Mouse (Mus musculus) liver, embryonic 11.5 days (tissue): ENCODE measurements around the gene Aldh3a2. TPM values are rescaled to one million over a fixed set of nuclear protein-coding genes. Genes with fewer than 3 reads are reported as not detected.
"Not testable (repeated sequence)": the region's sequence is repeated elsewhere in the genome, so short reads cannot be mapped to it uniquely, and the experiment has no call there.

Experiments used
- ATAC-seq: fragments of 200-750 bp; cut with Nextera tagmentation; replicated peaks from 2 replicates; pipeline ENCODE4 v1.8.0; 2017; ENCODE audit warnings: moderate number of reproducible peaks, mild to moderate bottlenecking, moderate TSS enrichment, moderate library complexity; ENCODE audit not compliant: low FRiP score
- DNase-seq: peaks from one replicate; pipeline ENCODE4 v3.0.0-alpha.2; 2017; ENCODE audit warnings: low spot score
- H3K27ac ChIP-seq: fragments of 300-500 bp; sonication (generic); 2 replicates; pipeline ENCODE4 v1.5.1; 2014; ENCODE audit warnings: mild to moderate bottlenecking, low read depth, low read length, control low read depth
- H3K27me3 ChIP-seq: fragments of 300-500 bp; sonication (generic); replicated peaks from 2 replicates; pipeline ENCODE4 v1.6.1; 2014; ENCODE audit warnings: low read length, mixed read lengths; ENCODE audit not compliant: control insufficient read depth, insufficient read depth
- H3K36me3 ChIP-seq: fragments of 300-500 bp; sonication (generic); 2 replicates; pipeline ENCODE4 v1.6.1; 2014; ENCODE audit warnings: mild to moderate bottlenecking, low read length, moderate library complexity, mixed read lengths; ENCODE audit not compliant: control insufficient read depth, insufficient read depth
- H3K4me1 ChIP-seq: fragments of 300-500 bp; sonication (generic); replicated peaks from 2 replicates; pipeline ENCODE4 v1.6.1; 2014; ENCODE audit warnings: low read length, mixed read lengths; ENCODE audit not compliant: control insufficient read depth, insufficient read depth
- H3K4me2 ChIP-seq: fragments of 300-500 bp; sonication (generic); 2 replicates; pipeline ENCODE4 v1.6.1; 2014; ENCODE audit warnings: mild to moderate bottlenecking, control low read depth, moderate library complexity
- H3K4me3 ChIP-seq: fragments of 300-500 bp; sonication (generic); 2 replicates; pipeline ENCODE4 v1.5.1; 2014; ENCODE audit warnings: low read depth, low read length, control low read depth
- H3K9ac ChIP-seq: fragments of 300-500 bp; sonication (generic); 2 replicates; pipeline ENCODE4 v1.6.1; 2014; ENCODE audit warnings: low read depth, low read length, control low read depth
- H3K9me3 ChIP-seq: fragments of 300-500 bp; sonication (generic); 2 replicates; pipeline ENCODE4 v1.6.1; 2016; ENCODE audit warnings: low read length, inconsistent platforms, mixed read lengths; ENCODE audit not compliant: control insufficient read depth
- WGBS: fragments of 180-500 bp; shearing (Covaris S2); extraction: QIAGEN DNeasy Blood & Tissue Kit; methylation state at CpG from one replicate; pipeline ENCODE4 v1.1.7; 2014; 5-methylcytosine and 5-hydroxymethylcytosine counted together
- polyA plus RNA-seq: library from polyadenylated mRNA; unstranded; fragments of >200 nt; fragmentation: Nextera tagmentation; extraction: Ambion mirVana; gene quantifications from 2 replicates; pipeline ENCODE4 v1.2.1, GENCODE M21; 2014

The Aldh3a2 gene
- polyA plus RNA-seq, result 23.8 and 28.3 TPM in 2 replicates

GRCm38 (mm10) chr11:61266551-61267533 is at the start of gene Aldh3a2:
Aldh3a2 (minus strand) TSS chr11:61267464.
- H3K4me3 ChIP-seq, result peak within 1 kb of the TSS; percentile 63
- peak within 1 kb of the TSS; percentile 88 for H3K27ac ChIP-seq
- peak within 1 kb of the TSS; percentile 70 for H3K9ac ChIP-seq
- peak within 1 kb of the TSS; percentile 73 for H3K4me2 ChIP-seq
- H3K27me3 ChIP-seq, result no peaks in the 10 kb centered on the region
- peaks cover 7% of the 10 kb centered on the region; the same call in 1 of the 2 replicates for H3K36me3 ChIP-seq
- 1% methylated on average over 58 of the region's 58 CpGs for WGBS
- H3K9me3 ChIP-seq, result no peaks in the 10 kb centered on the region
- peaks cover 5% of the 10 kb centered on the region; the same call in 1 of the 2 replicates for H3K4me1 ChIP-seq
- DNase-seq (peak; percentile 93), ATAC-seq (peak; percentile 98)

GRCm38 (mm10) chr11:61316864-61317263 is 49.6 kb upstream of the Aldh3a2 start:
- H3K9me3 ChIP-seq, result no peaks in the 10 kb centered on the region
- 56% methylated on average over 2 of the region's 2 CpGs for WGBS
- H3K27me3 ChIP-seq, result no peaks in the 10 kb centered on the region
- no peak overlapping the region for H3K4me3 ChIP-seq
- no peaks in the 10 kb centered on the region for H3K36me3 ChIP-seq
- no peak overlapping the region for H3K27ac ChIP-seq
- H3K4me1 ChIP-seq, result 0 out of 2 replicates have a peak, but pooled peaks cover 5% of the 10 kb centered on the region
- no peak for DNase-seq
- no peak overlapping the region for H3K4me2 ChIP-seq
- H3K9ac ChIP-seq, result no peak overlapping the region
- no peak for ATAC-seq

GRCm38 (mm10) chr11:61310321-61310720 is 43.1 kb upstream of the Aldh3a2 start:
- Histone ChIP-seq H3K4me1 (0 out of 2 replicates have a peak, but pooled peaks cover 3% of the 10 kb centered on the region), H3K9me3 (no peaks in the 10 kb centered on the region), H3K27me3 (no peaks in the 10 kb centered on the region), H3K9ac (no peak overlapping the region), H3K4me3 (no peak overlapping the region), H3K4me2 (no peak overlapping the region), H3K27ac (no peak overlapping the region), H3K36me3 (no peaks in the 10 kb centered on the region)
- WGBS, result 64% methylated on average over 7 of the region's 7 CpGs
- no peak for ATAC-seq
- no peak for DNase-seq

- WGBS, result 56% methylated on average over 12 of the region's 12 CpGs
- H3K27me3 ChIP-seq, result no peaks in the 10 kb centered on the region
- ATAC-seq (no peak), DNase-seq (no peak)
- H3K4me3 ChIP-seq, result no peak overlapping the region
- H3K4me2 ChIP-seq, result no peak overlapping the region
- no peaks in the 10 kb centered on the region for H3K36me3 ChIP-seq
- H3K9me3 ChIP-seq, result no peaks in the 10 kb centered on the region
- H3K27ac ChIP-seq, result no peak overlapping the region
- H3K9ac ChIP-seq, result no peak overlapping the region
- 0 out of 2 replicates have a peak, but pooled peaks cover 3% of the 10 kb centered on the region for H3K4me1 ChIP-seq
Observed at GRCm38 (mm10) chr11:61309831-61310230, 42.6 kb upstream of the Aldh3a2 start.

GRCm38 (mm10) chr11:61307795-61308194 is 40.5 kb upstream of the Aldh3a2 start:
- DNase-seq (no peak), ATAC-seq (peak; percentile 31; the same call in 1 of the 2 replicates)
- no peak overlapping the region for H3K4me2 ChIP-seq
- H3K4me3 ChIP-seq, result no peak overlapping the region
- no peaks in the 10 kb centered on the region for H3K9me3 ChIP-seq
- no peak overlapping the region for H3K27ac ChIP-seq
- no peaks in the 10 kb centered on the region for H3K36me3 ChIP-seq
- no peaks in the 10 kb centered on the region for H3K27me3 ChIP-seq
- 39% methylated on average over 7 of the region's 7 CpGs for WGBS
- H3K4me1 ChIP-seq, result no peaks in the 10 kb centered on the region
- H3K9ac ChIP-seq, result no peak overlapping the region

- WGBS, result 71% methylated on average over 4 of the region's 4 CpGs
- no peaks in the 10 kb centered on the region for H3K27me3 ChIP-seq
- H3K4me1 ChIP-seq, result peaks cover 4% of the 10 kb centered on the region; the same call in 1 of the 2 replicates
- no peaks in the 10 kb centered on the region for H3K9me3 ChIP-seq
- H3K4me3 ChIP-seq, result no peak overlapping the region
- H3K36me3 ChIP-seq, result no peaks in the 10 kb centered on the region
- H3K9ac ChIP-seq, result no peak overlapping the region
- no peak overlapping the region for H3K27ac ChIP-seq
- H3K4me2 ChIP-seq, result no peak overlapping the region
- DNase-seq, result no peak
- ATAC-seq, result no peak
Observed at GRCm38 (mm10) chr11:61305377-61305776, 38.1 kb upstream of the Aldh3a2 start.

GRCm38 (mm10) chr11:61304535-61304934 is 37.3 kb upstream of the Aldh3a2 start:
- H3K27ac ChIP-seq, H3K9ac ChIP-seq, H3K4me1 ChIP-seq, H3K36me3 ChIP-seq, H3K4me3 ChIP-seq, ATAC-seq, H3K9me3 ChIP-seq, H3K27me3 ChIP-seq, H3K4me2 ChIP-seq, DNase-seq: not testable (repeated sequence)
- WGBS, result 97% methylated on average over 6 of the region's 10 CpGs

GRCm38 (mm10) chr11:61300716-61301392 is 33.6 kb upstream of the Aldh3a2 start:
- Histone ChIP-seq H3K27ac (no peak overlapping the region), H3K9me3 (no peaks in the 10 kb centered on the region), H3K9ac (0 out of 2 replicates have a peak overlapping the region, but pooled peaks have one; percentile 17), H3K4me2 (peak overlapping the region; percentile 30; the same call in 1 of the 2 replicates), H3K36me3 (no peaks in the 10 kb centered on the region), H3K27me3 (no peaks in the 10 kb centered on the region), H3K4me1 (peaks cover 7% of the 10 kb centered on the region; the same call in 1 of the 2 replicates), H3K4me3 (no peak overlapping the region)
- DNase-seq (peak; percentile 41), ATAC-seq (0 out of 2 replicates have a peak, but pooled peaks have one; percentile 20)
- WGBS, result 30% methylated on average over 15 of the region's 16 CpGs
